Mouse (Mus musculus) E14TG2a.4 (cell line): ENCODE results near the gene Foxn2.

ENCODE experiments used
- CTCF ChIP-seq: conservative IDR thresholded peaks from 2 replicates; pipeline ENCODE4 v1.5.1; 2014; ENCODE audit warnings: low read length
- NANOG ChIP-seq: IDR thresholded peaks from 2 replicates; pipeline ENCODE4 v1.6.1; 2014; ENCODE audit warnings: borderline replicate concordance, low read length, mixed read lengths

- no peak for TF ChIP-seq CTCF
- TF ChIP-seq NANOG, result no peak
These were observed 37.2 kb upstream of the Foxn2 start for GRCm38 (mm10) chr17:88403269-88403668.
